Mouse (Mus musculus) CH12.LX (cell line): ENCODE data around the gene Tha1.

ENCODE experiments used
- CHD1 ChIP-seq: IDR thresholded peaks from 2 replicates; pipeline ENCODE4 v1.6.1; 2012; ENCODE audit warnings: low read depth, low read length, improper control_type of control experiment, inconsistent platforms
- CHD2 ChIP-seq: IDR thresholded peaks from 2 replicates; pipeline ENCODE4 v1.6.1; 2011; ENCODE audit warnings: low read length, improper control_type of control experiment
- CTCF ChIP-seq, 2 experiments: IDR thresholded peaks in 1 of 2; conservative IDR thresholded peaks in 1 of 2; 2 replicates each; pipeline ENCODE4 v1.5.1; 2011 to 2012; ENCODE audit warnings: low read depth in 2 of 2, low read length in 2 of 2, improper control_type of control experiment in 1 of 2, inconsistent platforms in 1 of 2, mild to moderate bottlenecking in 1 of 2, moderate library complexity in 1 of 2
- EP300 ChIP-seq: IDR thresholded peaks from 2 replicates; pipeline ENCODE4 v1.6.1; 2011; ENCODE audit warnings: low read length, improper control_type of control experiment
- HCFC1 ChIP-seq: IDR thresholded peaks from 2 replicates; pipeline ENCODE4 v1.6.1; 2012; ENCODE audit warnings: low read depth, mild to moderate bottlenecking, inconsistent platforms, low read length, improper control_type of control experiment
- JUN ChIP-seq: IDR thresholded peaks from 2 replicates; pipeline ENCODE4 v1.6.1; 2011; ENCODE audit warnings: low read depth, mild to moderate bottlenecking, low read length, improper control_type of control experiment, moderate library complexity; ENCODE audit not compliant: insufficient read depth
- KAT2A ChIP-seq: IDR thresholded peaks from 2 replicates; pipeline ENCODE4 v1.6.1; 2012; ENCODE audit warnings: low read length, improper control_type of control experiment, inconsistent platforms; ENCODE audit not compliant: insufficient replicate concordance
- POLR2A ChIP-seq: IDR thresholded peaks from 2 replicates; pipeline ENCODE4 v1.6.1; 2011; ENCODE audit warnings: low read depth, mild to moderate bottlenecking, improper control_type of control experiment, low read length
- TCF12 ChIP-seq: IDR thresholded peaks from 2 replicates; pipeline ENCODE4 v1.6.1; 2014; ENCODE audit warnings: low read depth, mild to moderate bottlenecking, inconsistent platforms, low read length, improper control_type of control experiment
- ZMIZ1 ChIP-seq: IDR thresholded peaks from 2 replicates; pipeline ENCODE4 v1.6.1; 2012; ENCODE audit warnings: low read depth, mild to moderate bottlenecking, inconsistent platforms, low read length, improper control_type of control experiment

DNA sequence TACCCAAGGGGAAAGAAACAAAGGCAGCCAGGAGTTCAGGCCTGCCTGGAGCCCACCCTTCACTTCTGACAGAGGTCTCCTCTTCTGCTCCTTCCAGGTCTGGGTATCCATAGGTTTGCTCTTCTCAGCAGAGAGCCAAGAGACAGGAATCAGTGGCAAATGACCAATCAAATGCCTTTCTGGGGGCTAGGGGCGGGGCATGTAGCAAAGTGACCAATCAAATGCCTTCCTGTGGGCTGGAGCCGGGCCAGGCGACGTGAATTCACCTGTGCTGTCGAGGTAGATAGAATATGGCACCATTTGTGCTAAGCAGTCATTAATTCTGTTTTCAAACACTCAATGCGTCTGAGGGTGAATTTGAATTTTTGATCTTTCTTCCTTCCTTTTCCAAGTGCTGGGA lies 18.9 kb upstream of the Tha1 start:
- no peak for TF ChIP-seq EP300
- TF ChIP-seq POLR2A: no peak
- TF ChIP-seq CTCF (conservative IDR thresholded peaks at IDR 0.05 in 1 of 2, IDR thresholded peaks at IDR 0.05 in 1 of 2; ENCODE audit: low read depth in 2 of 2, low read length in 2 of 2): no peak
- 0 out of 2 replicates have a peak, but pooled peaks have one; percentile 53 for TF ChIP-seq CHD2
- no peak for TF ChIP-seq CHD1
- TF ChIP-seq HCFC1: no peak
- TF ChIP-seq TCF12: no peak
- no peak for TF ChIP-seq JUN
- TF ChIP-seq KAT2A: no peak
- TF ChIP-seq ZMIZ1: no peak
